Mouse (Mus musculus): ENCODE measurements around the gene Vamp1. TPM values are rescaled to one million over a fixed set of nuclear protein-coding genes. Genes with fewer than 3 reads are reported as not detected.

Gene Vamp1
- total RNA-seq, 2 experiments from 2014 or later: 16.4 to 32.8 TPM

- DNase-seq: no peak
These were observed 73.4 kb downstream of the Vamp1 start for GRCm38 (mm10) chr6:125288730-125289129.

GRCm38 (mm10) chr6:125291329-125291728 is 76.0 kb downstream of the Vamp1 start:
- no peak for DNase-seq

GRCm38 (mm10) chr6:125292256-125292655 is 76.9 kb downstream of the Vamp1 start:
- no peak for DNase-seq

- no peak for DNase-seq
These were observed 78.7 kb downstream of the Vamp1 start for GRCm38 (mm10) chr6:125294049-125294448.

Small RNA genes lying within 50 kb of the gene (microRNA-seq; reads per million reads assigned to microRNA genes)
- gene Mir3098: not detected
- gene Mir8113: not detected

Other genes starting within 250 kb of the Vamp1 start
- gene Pianp, start 218.9 kb upstream of the Vamp1 start, total RNA-seq (2021): 1 to 10 TPM; 3.8 to 5.6 TPM
- gene Zfp384, start 206.4 kb upstream of the Vamp1 start, total RNA-seq (2021): 10 to 100 TPM; 43.3 to 52.6 TPM
- 10 to 100 TPM; 72.5 to 83.1 TPM for gene Ing4, start 175.8 kb upstream of the Vamp1 start, total RNA-seq (2021)
- gene Acrbp, start 165.9 kb upstream of the Vamp1 start, total RNA-seq (2021): 1 to 10 TPM; 4.6 to 7.5 TPM
- 1 to 10 TPM in 1 of 2 experiments, under 1 TPM in 1; 0.90 to 1.4 TPM for gene Lpar5, start 147.6 kb upstream of the Vamp1 start, total RNA-seq (2021)
- gene Chd4, start 119.6 kb upstream of the Vamp1 start, total RNA-seq (2021): 100 to 1,000 TPM; 156 to 198 TPM
- gene Nop2, start 83.6 kb upstream of the Vamp1 start, total RNA-seq (2021): 10 to 100 TPM; 36.7 to 42.2 TPM
- gene Iffo1, start 70.3 kb upstream of the Vamp1 start, total RNA-seq (2021): 10 to 100 TPM; 16.7 to 30.1 TPM
- 1,000 to 10,000 TPM; 1,844 to 1,863 TPM for gene Gapdh, start 49.1 kb upstream of the Vamp1 start, total RNA-seq (2021)
- 10 to 100 TPM; 46.9 to 62.7 TPM for gene Ncapd2, start 23.9 kb upstream of the Vamp1 start, total RNA-seq (2021)
- gene Mrpl51, start 23.8 kb upstream of the Vamp1 start, total RNA-seq (2021): 100 to 1,000 TPM; 250 to 274 TPM
- gene Tapbpl, start 16.3 kb downstream of the Vamp1 start, total RNA-seq (2021): 10 to 100 TPM; 13.0 to 13.4 TPM
- gene Cd27, start 21.5 kb downstream of the Vamp1 start, total RNA-seq (2021): 1 to 10 TPM; 1.9 to 2.2 TPM
- not detected for gene Tuba3a, start 70.5 kb downstream of the Vamp1 start, total RNA-seq (2021)
- 10 to 100 TPM; 64.5 to 70.3 TPM for gene Ltbr, start 98.3 kb downstream of the Vamp1 start, total RNA-seq (2021)
- 1 to 10 TPM in 1 of 2 experiments, under 1 TPM in 1; 0.84 to 1.2 TPM for gene Scnn1a, start 105.1 kb downstream of the Vamp1 start, total RNA-seq (2021)
- gene Tnfrsf1a, start 133.8 kb downstream of the Vamp1 start, total RNA-seq (2021): 100 to 1,000 TPM; 168 to 190 TPM
- gene Plekhg6, start 165.2 kb downstream of the Vamp1 start, total RNA-seq (2021): under 1 TPM; 0.69 to 0.82 TPM